Mouse (Mus musculus) thymus, postnatal 10 days (tissue): ENCODE measurements around the gene Trim50.

ENCODE experiments used
- DNase-seq, 2 experiments: peaks; one replicate each; pipeline ENCODE4 v3.0.0; 2021; ENCODE audit warnings: low spot score in 2 of 2

Trim50 gene

GRCm38 (mm10) chr5:135369787-135370654 is 16.9 kb downstream of the Trim50 start, which contains the start of gene Nsun5:
TSS of gene Nsun5 (plus strand) at chr5:135369953.
- DNase-seq: peak; percentile 93 to 95

GRCm38 (mm10) chr5:135371195-135371594 is 18.1 kb downstream of the Trim50 start:
- no peak for DNase-seq

- DNase-seq: no peak
Observed at GRCm38 (mm10) chr5:135373601-135374000, 20.5 kb downstream of the Trim50 start.

GRCm38 (mm10) chr5:135375167-135375566 is 22.1 kb downstream of the Trim50 start:
- no peak for DNase-seq

GRCm38 (mm10) chr5:135376341-135376740 is 23.2 kb downstream of the Trim50 start:
- no peak for DNase-seq

- no peak for DNase-seq
Observed at GRCm38 (mm10) chr5:135380681-135381080, 27.6 kb downstream of the Trim50 start.

- no peak for DNase-seq
Observed at GRCm38 (mm10) chr5:135381356-135381925, 28.3 kb downstream of the Trim50 start.

GRCm38 (mm10) chr5:135382746-135383145 is 29.7 kb downstream of the Trim50 start:
- DNase-seq: no peak

GRCm38 (mm10) chr5:135383771-135384170 is 30.7 kb downstream of the Trim50 start:
- DNase-seq: no peak

- peak; percentile 76 to 86 for DNase-seq
Observed at GRCm38 (mm10) chr5:135394004-135394823, 41.1 kb downstream of the Trim50 start, which contains the start of gene Pom121. TSS of gene Pom121 (minus strand) at chr5:135394546.

- DNase-seq: peak in 1 of 2 experiments; percentile 23
Observed at GRCm38 (mm10) chr5:135395826-135396225, 42.7 kb downstream of the Trim50 start.

- DNase-seq: no peak
Observed at GRCm38 (mm10) chr5:135399382-135399781, 46.3 kb downstream of the Trim50 start.

GRCm38 (mm10) chr5:135400244-135400643 is 47.1 kb downstream of the Trim50 start:
- DNase-seq: peak; percentile 40 to 85

GRCm38 (mm10) chr5:135404623-135405022 is 51.5 kb downstream of the Trim50 start:
- no peak for DNase-seq

- DNase-seq: no peak
Observed at GRCm38 (mm10) chr5:135405437-135405836, 52.3 kb downstream of the Trim50 start.

- peak; percentile 20 to 30 for DNase-seq
Observed at GRCm38 (mm10) chr5:135408114-135408513, 55.0 kb downstream of the Trim50 start.

- no peak for DNase-seq
Observed at GRCm38 (mm10) chr5:135410266-135410665, 57.2 kb downstream of the Trim50 start.
